ENCODE assay signal across 9 mouse cellular contexts in genomic region chr13:45469481-45470301, GRCm38 (mm10). TPM values are rescaled to one million over a fixed set of nuclear protein-coding genes. Genes with fewer than 3 reads are reported as not detected.
DNase-seq lines count a peak whose midpoint lies in the region; ATAC-seq lines count a peak whose summit lies in the region.
"Had no signal": no experiment of that assay in that cellular context is flagged by ENCODE, and none has a peak within 500 bp of the region (broad histone marks: within the 10 kb centered on the region; RNA-seq: fewer than 3 reads in every experiment).

No protein-coding gene starts in this region.

- no peaks in the 10 kb centered on the region for H3K9me3 ChIP-seq in limb, embryonic 11.5 days (ENCODE audit: control insufficient read depth, low read length)
- H3K9me3 ChIP-seq: liver, embryonic 13.5 days had no signal

- peak; percentile 81 for ATAC-seq in limb, embryonic 11.5 days (ENCODE audit: insufficient number of reproducible peaks, low FRiP score, low TSS enrichment, low read depth)
- peak; percentile 65 for ATAC-seq in neutrophil, adult 5-6 weeks (ENCODE audit: extremely low read depth, insufficient number of reproducible peaks, low FRiP score, poor library complexity, severe bottlenecking)
- no peak for ATAC-seq in frontal cortex, adult (ENCODE audit: low TSS enrichment)
- no peak for ATAC-seq in monocyte, adult 5-6 weeks (replicated peaks; ENCODE audit: insufficient number of reproducible peaks, low FRiP score, low TSS enrichment, poor library complexity, severe bottlenecking)

- H3K36me3 ChIP-seq in limb, embryonic 11.5 days (ENCODE audit: control insufficient read depth, insufficient read depth, low read length) = no peaks in the 10 kb centered on the region
- H3K36me3 ChIP-seq: liver, embryonic 13.5 days had no signal

- H3K9ac ChIP-seq in limb, embryonic 11.5 days (ENCODE audit: low read length) = peak overlapping the region; percentile 47
- H3K9ac ChIP-seq: liver, embryonic 13.5 days had no signal

- 13% methylated on average over 19 of the region's 19 CpGs for WGBS in limb, embryonic 11.5 days

- no peaks in the 10 kb centered on the region for H3K27me3 ChIP-seq in limb, embryonic 11.5 days (ENCODE audit: control insufficient read depth, insufficient read depth, low read length)

- DNase-seq in B cell, adult 2 months = peak; percentile 67 to 70
- DNase-seq in R1 (ENCODE audit: low read depth, low spot score) = peak; percentile 37
- peak; percentile 28 to 43 for DNase-seq in gastrocnemius, postnatal 36 days
- peak; percentile 83 for DNase-seq in limb, embryonic 11.5 days (ENCODE audit: low spot score)
- no peak for DNase-seq in frontal cortex, postnatal 36 days (ENCODE audit: low spot score in 2 of 2)
- DNase-seq: liver, embryonic 13.5 days had no signal

- intact Hi-C loops in gastrocnemius, postnatal 36 days (cut with DNase I) = no loop called here

- H3K4me1 ChIP-seq in limb, embryonic 11.5 days (ENCODE audit: control insufficient read depth, insufficient read depth, low read length) = peaks cover 20% of the 10 kb centered on the region

- H3K4me3 ChIP-seq in limb, embryonic 11.5 days (ENCODE audit: low read depth, low read length) = no peak overlapping the region
- H3K4me3 ChIP-seq: liver, embryonic 13.5 days had no signal

- peak overlapping the region; percentile 92 for H3K27ac ChIP-seq in limb, embryonic 11.5 days (replicated peaks; ENCODE audit: low read depth, low read length)
- H3K27ac ChIP-seq: liver, embryonic 13.5 days had no signal

- H3K4me2 ChIP-seq in limb, embryonic 11.5 days (ENCODE audit: low read depth, severe bottlenecking) = peak overlapping the region; percentile 13
- H3K4me2 ChIP-seq: liver, embryonic 13.5 days had no signal

RNA-seq across cellular contexts. Expression of gene Gmpr, which starts 37.6 kb away (rescaled TPM):
- 100 to 1,000 TPM; 157 to 197 TPM for total RNA-seq in gastrocnemius, postnatal 36 days (2021)
- 19.9 and 23.6 TPM in 2 replicates for polyA plus RNA-seq in limb, embryonic 11.5 days (2014; fragmentation: Nextera tagmentation; extraction: Ambion mirVana)
- total RNA-seq in neutrophil, adult 5-6 weeks (2017) = 0.74 and 2.3 TPM in 2 replicates
- total RNA-seq in monocyte, adult 5-6 weeks (2017) = 1.8 to 2.3 TPM in 2 of 3 replicates, not detected in the other

Comparison
In these comparisons a context has a peak if more than half of its experiments do, and no peak if none do; other contexts are left out.
1. DNase-seq: peak in B cell, adult 2 months (2 of 2), R1 (single experiment), gastrocnemius, postnatal 36 days (2 of 2) and limb, embryonic 11.5 days (single experiment); none in frontal cortex, postnatal 36 days (0 of 2).
2. ATAC-seq: peak in limb, embryonic 11.5 days (single experiment) and neutrophil, adult 5-6 weeks (single experiment); none in frontal cortex, adult (single experiment) and monocyte, adult 5-6 weeks (single experiment).
3. RNA of gene Gmpr, which starts 37.6 kb away (total RNA-seq): 157 to 197 TPM in gastrocnemius, postnatal 36 days; 0.74 to 2.3 TPM in neutrophil, adult 5-6 weeks and 1.8 to 2.3 TPM in monocyte, adult 5-6 weeks; every median in the first group is over 10 times any median in the second.